Mouse (Mus musculus) right cerebral cortex, adult 2 months (tissue): ENCODE measurements around the gene Dnm2.

Source experiments
- DNase-seq, 2 experiments: peaks; one replicate each; pipeline ENCODE4 v3.0.0; 2021 to 2022; ENCODE audit warnings: low spot score in 2 of 2

Gene Dnm2

GRCm38 (mm10) chr9:21428178-21428577, 3.5 kb downstream of the Dnm2 start:
- DNase-seq, result no peak

- no peak for DNase-seq
These were observed 6.0 kb downstream of the Dnm2 start for GRCm38 (mm10) chr9:21430724-21431123.

DNA sequence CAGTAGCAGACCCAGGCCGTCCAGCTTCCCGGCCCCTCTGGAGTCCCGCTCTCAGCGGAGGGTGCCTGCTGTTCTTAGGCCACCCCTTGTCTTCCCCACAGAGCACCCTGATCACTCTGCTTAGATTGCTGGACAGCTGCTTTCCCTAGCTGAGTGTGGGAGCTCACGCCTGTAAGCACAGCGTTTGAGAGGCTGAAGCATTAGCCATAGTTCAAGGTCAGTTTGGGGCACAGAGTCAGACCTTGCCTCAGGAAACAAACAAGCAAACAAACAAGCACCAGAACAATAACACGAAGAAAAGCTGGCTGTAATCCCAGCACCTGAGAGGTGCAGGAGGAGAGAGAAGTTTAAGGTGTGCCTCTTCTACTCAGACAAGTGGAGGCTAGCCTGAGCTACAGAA, 7.4 kb downstream of the Dnm2 start:
- no peak for DNase-seq

DNA sequence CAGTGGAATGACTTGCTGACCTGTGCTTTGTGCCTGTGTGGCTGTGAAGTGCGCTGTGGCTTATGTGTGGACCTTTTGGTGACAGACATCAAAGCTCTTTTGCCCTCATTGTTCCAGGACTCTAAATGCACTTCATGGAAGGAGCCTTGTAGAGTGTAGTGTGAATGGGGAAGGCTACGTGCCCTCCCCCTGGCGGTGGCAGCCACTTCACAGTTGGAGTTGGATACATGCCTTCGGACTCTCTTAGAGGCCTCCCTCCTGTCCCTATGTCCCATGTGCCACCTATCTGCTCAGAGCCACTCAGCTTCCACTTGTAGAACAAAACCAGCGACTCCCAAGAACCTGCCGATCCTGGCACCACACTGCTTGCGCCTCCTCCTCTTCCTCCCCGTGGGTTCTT, 9.1 kb downstream of the Dnm2 start:
- no peak for DNase-seq

- no peak for DNase-seq
These were observed 9.7 kb downstream of the Dnm2 start for GRCm38 (mm10) chr9:21434410-21434809.

DNA sequence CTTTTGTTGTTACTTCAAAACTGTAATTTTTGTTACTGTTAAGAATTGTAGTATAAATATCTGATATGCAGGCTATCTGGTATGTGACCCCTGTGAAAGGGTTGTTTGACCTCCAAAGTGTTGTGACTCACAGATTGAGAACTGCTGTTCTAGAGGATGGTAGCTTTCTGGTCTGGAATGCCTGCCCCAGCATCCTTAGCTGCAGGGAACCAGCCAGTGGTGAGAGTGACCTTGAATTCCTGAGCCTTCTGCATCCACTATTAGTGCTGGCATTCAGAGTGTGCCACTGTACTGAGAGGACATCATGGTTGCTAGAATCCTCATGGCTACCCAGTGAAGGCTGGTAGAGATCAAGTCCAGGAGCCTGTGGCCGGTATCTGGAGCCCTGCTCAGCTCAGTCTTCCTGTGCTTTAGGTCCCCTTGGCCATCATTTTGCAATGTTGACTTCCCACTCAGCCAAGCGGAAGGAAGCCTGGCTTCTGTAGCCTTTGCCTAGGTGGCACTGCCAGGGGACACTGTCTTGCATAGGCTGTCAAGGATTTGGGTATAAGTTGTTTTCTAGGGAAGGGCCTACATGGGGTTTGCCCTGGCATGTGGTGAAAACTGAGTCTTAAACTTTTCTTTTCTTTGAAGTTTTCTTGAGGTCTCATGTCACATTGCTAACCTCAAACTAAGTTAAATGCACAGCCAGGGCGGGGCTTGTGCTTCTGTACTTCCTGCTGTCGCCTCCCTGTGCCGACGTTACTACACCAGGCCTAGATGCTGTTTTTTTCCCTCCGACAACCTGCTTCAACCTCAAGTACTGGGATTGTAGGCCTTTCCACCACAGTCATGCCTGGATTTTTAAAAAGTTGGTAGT, 11.3 kb downstream of the Dnm2 start:
- no peak for DNase-seq

DNA sequence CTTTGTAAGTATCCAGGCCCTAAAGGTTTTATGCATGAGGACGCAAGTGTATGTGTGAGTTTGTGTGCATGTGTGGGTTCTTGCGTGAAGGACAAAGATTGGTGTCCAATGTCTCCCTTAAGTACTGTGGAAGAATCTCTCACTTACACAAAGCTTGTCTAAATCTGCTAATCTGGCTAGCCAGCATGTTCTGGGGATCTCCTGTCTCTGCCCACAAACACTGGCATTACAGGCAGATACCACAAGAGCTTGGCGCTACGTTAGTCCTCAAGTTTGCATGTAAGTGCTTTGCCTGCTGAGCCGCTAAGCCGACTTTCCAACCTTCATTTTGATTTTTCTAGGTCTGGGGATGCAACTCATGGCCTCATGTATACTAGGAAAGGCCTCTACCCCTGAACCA, 12.9 kb downstream of the Dnm2 start:
- no peak for DNase-seq

DNA sequence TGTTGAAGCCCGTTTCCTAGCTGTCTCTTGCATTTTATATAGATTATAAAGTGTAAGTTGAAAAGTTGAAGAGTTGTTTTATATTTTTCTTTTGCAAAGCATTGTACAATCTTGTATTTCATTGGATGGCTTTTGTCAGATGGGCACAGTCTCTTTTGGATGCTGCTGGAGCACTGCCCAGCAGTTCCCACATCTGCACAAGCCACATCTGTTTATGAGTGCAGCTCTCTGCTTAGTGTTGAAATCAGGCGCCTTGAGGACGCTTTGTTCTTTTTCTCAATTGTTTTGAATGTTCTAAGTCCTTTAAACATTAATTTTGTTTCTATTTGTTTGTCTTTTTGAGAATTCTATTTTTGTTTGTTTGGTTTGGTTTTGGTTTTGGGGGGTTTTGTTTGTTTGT, 13.5 kb downstream of the Dnm2 start:
- no peak for DNase-seq

DNA sequence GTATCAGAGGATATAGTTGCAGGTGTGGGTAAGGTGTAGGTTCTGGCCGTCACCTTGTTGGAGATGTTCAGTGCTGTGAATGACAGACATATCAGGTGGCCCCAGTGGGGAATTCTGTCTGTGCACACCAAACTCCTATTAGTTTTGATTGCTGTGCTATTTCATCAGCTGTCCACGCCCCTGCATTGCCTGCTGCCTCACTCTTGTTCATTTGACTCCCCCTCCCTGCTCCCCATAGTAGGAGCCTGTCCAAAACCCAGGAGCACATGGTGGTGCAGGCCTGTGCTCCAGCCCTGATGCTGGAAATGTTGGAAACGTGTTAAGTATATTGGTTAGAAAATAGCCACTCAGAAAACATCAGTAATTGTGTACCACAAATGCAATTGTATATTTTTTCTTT, 14.7 kb downstream of the Dnm2 start:
- DNase-seq, result no peak

DNA sequence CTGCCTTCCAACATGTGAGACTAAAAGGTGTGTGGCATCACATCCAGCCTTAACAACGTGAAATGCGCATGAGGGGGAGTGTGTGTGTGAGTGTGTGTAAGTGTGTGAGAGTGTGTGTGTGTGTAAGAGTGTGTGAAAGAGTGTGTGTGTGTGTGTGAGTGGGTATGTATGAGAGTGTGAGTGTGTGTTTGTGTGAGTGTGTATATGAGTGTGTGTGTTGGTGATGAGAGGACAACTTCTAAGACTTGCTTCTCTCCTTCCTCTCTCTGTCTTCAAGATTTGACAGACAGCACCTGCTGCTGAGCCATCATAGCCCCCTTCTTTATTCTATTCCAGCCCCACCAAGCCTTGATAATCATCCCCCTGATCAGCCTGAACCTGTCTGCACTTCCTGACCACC, 15.2 kb downstream of the Dnm2 start:
- no peak for DNase-seq

DNA sequence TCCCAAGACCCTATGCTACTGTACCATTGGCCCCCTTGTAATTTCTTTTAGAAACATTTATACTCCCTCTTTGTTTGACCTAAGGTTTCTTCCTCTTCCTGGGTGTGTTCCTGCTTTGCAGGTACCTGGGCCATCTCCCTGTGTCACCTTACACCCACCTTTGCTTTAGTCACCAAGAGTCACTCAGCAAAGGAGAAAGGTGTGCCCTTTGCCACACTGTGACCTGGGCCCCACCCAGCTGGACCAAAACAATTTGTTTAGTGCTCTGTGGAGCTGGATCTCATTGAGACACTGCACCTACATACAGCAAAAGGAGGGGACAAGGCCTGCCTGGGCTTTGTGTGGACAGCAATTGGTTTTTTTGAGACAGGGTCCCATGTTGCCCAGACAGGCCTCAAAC, 15.7 kb downstream of the Dnm2 start:
- DNase-seq, result no peak

DNA sequence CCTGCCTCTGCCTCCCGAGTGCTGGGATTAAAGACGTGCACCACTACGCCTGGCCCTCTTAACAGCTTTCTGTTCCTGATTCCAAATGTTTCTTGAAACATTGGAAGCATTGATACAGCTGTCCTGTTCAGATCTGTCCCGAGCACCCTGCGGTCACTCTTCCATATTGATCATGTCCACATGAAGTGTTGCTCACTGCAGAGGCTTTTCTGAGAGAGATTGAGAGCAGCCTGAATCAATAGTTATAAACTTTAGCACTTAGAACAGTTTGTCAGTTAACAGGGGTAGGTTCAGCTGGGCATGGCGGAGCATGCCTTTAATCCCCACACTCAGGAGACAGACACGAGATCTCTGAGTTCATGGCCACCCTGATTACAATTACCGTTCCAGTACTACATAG, 19.1 kb downstream of the Dnm2 start:
- DNase-seq, result no peak

DNA sequence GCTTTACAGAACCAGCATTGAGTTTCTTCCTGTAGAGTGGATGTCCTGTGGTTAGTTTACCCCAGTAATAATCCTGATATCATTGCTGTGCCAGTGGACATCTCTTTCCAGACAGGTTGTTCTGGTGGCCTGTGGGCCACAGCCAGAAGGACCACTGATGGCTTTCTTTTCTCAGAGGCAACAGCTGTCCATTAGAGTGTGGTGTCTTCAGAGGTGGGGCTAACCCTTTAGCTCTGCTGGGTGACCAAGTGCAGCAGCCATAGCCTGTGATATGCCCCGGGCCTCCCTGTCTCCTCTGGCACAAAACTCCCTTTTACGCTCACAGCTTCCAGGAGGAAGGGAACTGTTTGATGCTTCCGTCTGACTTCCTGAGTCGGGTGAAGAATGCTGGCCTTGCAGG, 19.9 kb downstream of the Dnm2 start:
- DNase-seq, result no peak

- no peak for DNase-seq
These were observed 20.5 kb downstream of the Dnm2 start for GRCm38 (mm10) chr9:21445081-21445744.

DNA sequence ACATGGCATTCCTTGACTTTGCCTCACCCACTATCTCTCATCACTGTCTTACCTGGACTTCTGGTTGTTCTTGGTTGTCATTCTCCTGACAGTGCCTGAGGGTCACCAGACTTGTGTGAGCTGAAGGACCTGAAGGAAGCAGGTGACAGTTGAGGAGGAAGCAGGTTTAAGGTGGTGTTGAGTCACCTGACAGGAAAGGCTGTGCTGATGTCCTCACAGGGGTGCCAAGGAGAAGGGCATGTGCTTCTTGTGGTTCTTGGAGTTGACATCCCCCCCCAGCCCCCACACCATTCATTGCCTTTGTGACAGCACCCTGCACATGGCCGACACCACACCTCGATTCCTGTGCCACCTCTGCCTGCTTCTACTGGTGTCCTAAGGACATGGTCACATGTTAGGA, 23.1 kb downstream of the Dnm2 start:
- DNase-seq, result no peak

DNA sequence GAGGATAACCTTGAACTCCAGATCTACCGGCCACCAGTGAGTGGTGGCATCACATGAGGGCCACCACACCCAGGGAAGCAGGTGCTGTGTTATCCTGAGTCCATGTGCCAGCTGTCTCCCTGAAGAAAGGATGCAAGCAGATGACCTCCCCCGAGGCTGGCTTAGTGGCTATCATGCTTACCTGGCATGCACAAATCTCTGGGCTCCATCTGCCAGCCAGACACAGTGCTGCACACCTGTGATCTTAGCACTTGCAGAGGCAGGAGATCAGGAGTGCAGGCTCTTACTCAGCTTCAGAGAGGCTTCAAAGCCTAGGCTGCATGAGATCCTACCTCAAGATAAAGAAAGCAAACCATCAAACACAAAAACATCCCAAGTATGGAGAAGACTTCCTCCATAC, 25.0 kb downstream of the Dnm2 start:
- no peak for DNase-seq

DNA sequence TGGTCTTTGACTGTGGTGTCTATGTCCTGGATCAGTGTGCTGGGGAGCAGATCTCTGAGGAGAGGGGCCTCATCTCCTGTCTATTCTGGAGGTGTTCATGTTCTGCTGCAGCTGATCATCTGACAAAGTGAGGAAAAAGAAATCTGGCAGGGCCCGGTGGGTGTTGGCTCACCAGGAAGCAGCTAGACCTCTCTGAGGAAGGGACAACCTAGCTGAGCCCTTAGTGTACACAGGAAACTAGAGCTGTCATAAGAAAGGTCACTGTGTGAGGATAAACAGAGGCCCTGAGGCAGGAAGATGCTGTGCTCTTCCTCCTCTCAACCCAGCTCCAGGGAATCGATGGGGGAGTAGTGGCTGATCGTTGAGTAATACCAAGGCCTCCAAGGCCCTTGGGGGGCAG, 25.6 kb downstream of the Dnm2 start:
- no peak for DNase-seq

- no peak for DNase-seq
These were observed 26.7 kb downstream of the Dnm2 start for GRCm38 (mm10) chr9:21451391-21451790.

GRCm38 (mm10) chr9:21451870-21452269, 27.2 kb downstream of the Dnm2 start:
- DNase-seq, result no peak

GRCm38 (mm10) chr9:21453003-21453402, 28.3 kb downstream of the Dnm2 start:
- no peak for DNase-seq

GRCm38 (mm10) chr9:21453459-21453858, 28.8 kb downstream of the Dnm2 start:
- DNase-seq, result no peak

GRCm38 (mm10) chr9:21454556-21454955, 29.8 kb downstream of the Dnm2 start:
- DNase-seq, result no peak

DNA sequence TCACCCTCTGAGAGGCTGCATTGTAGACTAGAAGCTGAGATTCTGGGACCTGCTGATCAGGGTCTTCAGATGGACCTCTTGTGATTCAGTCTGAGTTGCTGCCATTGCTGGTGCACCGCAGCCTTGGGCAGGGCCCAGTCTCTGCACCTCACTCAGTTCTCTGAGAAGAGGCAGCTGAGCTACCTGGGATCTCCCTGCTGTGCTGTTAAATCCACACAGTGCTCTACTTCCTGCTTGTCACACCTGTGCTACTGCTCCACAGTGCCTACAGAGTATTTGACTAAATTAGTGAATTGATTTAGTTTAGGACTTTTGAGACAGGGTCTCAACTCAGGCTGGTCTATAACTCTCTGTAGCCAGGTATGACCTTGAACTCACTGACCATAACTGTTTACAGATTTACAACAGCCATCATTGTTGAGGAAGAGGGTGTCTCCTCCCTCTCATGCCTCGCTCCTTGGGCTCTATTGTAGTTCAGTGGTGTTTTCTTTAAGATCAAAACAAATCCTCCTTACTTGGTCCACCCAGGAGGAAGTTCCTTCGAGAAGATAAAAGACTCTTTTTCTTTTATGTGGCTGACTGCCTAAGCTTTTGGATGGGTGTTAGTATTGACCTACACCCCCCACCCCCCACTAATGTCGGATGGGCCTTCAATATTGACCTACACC, 30.5 kb downstream of the Dnm2 start:
- no peak for DNase-seq
